Mouse (Mus musculus): ENCODE measurements around the gene Gatb. TPM values are rescaled to one million over a fixed set of nuclear protein-coding genes. Genes with fewer than 3 reads are reported as not detected.

The Gatb gene
- polyA plus RNA-seq, 1 experiment from 2014 or later: 21.1 TPM

- H3K27me3 ChIP-seq: no peaks in the 10 kb centered on the region
- 62% methylated on average over 3 of the region's 3 CpGs for WGBS
- H3K4me2 ChIP-seq: no peak overlapping the region
- 0 out of 2 replicates have a peak, but pooled peaks cover 3% of the 10 kb centered on the region for H3K36me3 ChIP-seq
- no peak overlapping the region for H3K4me3 ChIP-seq
- peak; percentile 52; the same call in 1 of the 2 replicates for ATAC-seq (ENCODE audit: low FRiP score)
- H3K9ac ChIP-seq: no peak overlapping the region
- H3K9me3 ChIP-seq: no peaks in the 10 kb centered on the region
- no peak overlapping the region for H3K27ac ChIP-seq
- H3K4me1 ChIP-seq (replicated peaks): peaks cover 24% of the 10 kb centered on the region
Observed at GRCm38 (mm10) chr3:85601841-85602305, 28.0 kb downstream of the Gatb start.

- no peaks in the 10 kb centered on the region for H3K9me3 ChIP-seq
- H3K9ac ChIP-seq: no peak overlapping the region
- 0 out of 2 replicates have a peak, but pooled peaks cover 3% of the 10 kb centered on the region for H3K36me3 ChIP-seq
- peaks cover 24% of the 10 kb centered on the region for H3K4me1 ChIP-seq (replicated peaks)
- no peak for ATAC-seq (ENCODE audit: low FRiP score)
- no peak overlapping the region for H3K4me3 ChIP-seq
- 79% methylated on average over 1 of the region's 1 CpGs for WGBS
- no peak overlapping the region for H3K27ac ChIP-seq
- H3K4me2 ChIP-seq: no peak overlapping the region
- H3K27me3 ChIP-seq: no peaks in the 10 kb centered on the region
Observed at GRCm38 (mm10) chr3:85603811-85604210, 29.9 kb downstream of the Gatb start.

GRCm38 (mm10) chr3:85606912-85607311, 33.0 kb downstream of the Gatb start:
- Histone ChIP-seq H3K27me3 (no peaks in the 10 kb centered on the region), H3K9me3 (no peaks in the 10 kb centered on the region), H3K4me2 (no peak overlapping the region), H3K4me3 (no peak overlapping the region), H3K9ac (no peak overlapping the region), H3K27ac (no peak overlapping the region), H3K36me3 (0 out of 2 replicates have a peak, but pooled peaks cover 5% of the 10 kb centered on the region), H3K4me1 (replicated peaks) (peaks cover 8% of the 10 kb centered on the region)
- no peak for ATAC-seq (ENCODE audit: low FRiP score)
- 91% methylated on average over 3 of the region's 3 CpGs for WGBS

- H3K9ac ChIP-seq: no peak overlapping the region
- 98% methylated on average over 2 of the region's 2 CpGs for WGBS
- no peak overlapping the region for H3K4me2 ChIP-seq
- no peaks in the 10 kb centered on the region for H3K27me3 ChIP-seq
- 0 out of 2 replicates have a peak, but pooled peaks cover 5% of the 10 kb centered on the region for H3K36me3 ChIP-seq
- H3K27ac ChIP-seq: no peak overlapping the region
- no peak for ATAC-seq (ENCODE audit: low FRiP score)
- peaks cover 4% of the 10 kb centered on the region; the same call in 1 of the 2 replicates for H3K4me1 ChIP-seq (replicated peaks)
- no peaks in the 10 kb centered on the region for H3K9me3 ChIP-seq
- no peak overlapping the region for H3K4me3 ChIP-seq
Observed at GRCm38 (mm10) chr3:85607753-85608152, 33.8 kb downstream of the Gatb start.

GRCm38 (mm10) chr3:85616389-85616788, 42.5 kb downstream of the Gatb start:
- 93% methylated on average over 1 of the region's 1 CpGs for WGBS
- no peak overlapping the region for H3K4me2 ChIP-seq

GRCm38 (mm10) chr3:85618885-85619284, 45.0 kb downstream of the Gatb start:
- no peak overlapping the region for H3K4me3 ChIP-seq
- no peak overlapping the region for H3K27ac ChIP-seq
- 79% methylated on average over 6 of the region's 6 CpGs for WGBS
- no peaks in the 10 kb centered on the region for H3K27me3 ChIP-seq
- H3K4me2 ChIP-seq: no peak overlapping the region
- no peaks in the 10 kb centered on the region for H3K9me3 ChIP-seq
- ATAC-seq (ENCODE audit: low FRiP score): no peak
- peaks cover 26% of the 10 kb centered on the region for H3K36me3 ChIP-seq
- no peaks in the 10 kb centered on the region for H3K4me1 ChIP-seq (replicated peaks)
- no peak overlapping the region for H3K9ac ChIP-seq

More at GRCm38 (mm10) chr3:85616389-85616788, 42.5 kb downstream of the Gatb start:
- Histone ChIP-seq H3K4me1 (replicated peaks) (no peaks in the 10 kb centered on the region), H3K9ac (no peak overlapping the region), H3K4me3 (no peak overlapping the region), H3K36me3 (peaks cover 29% of the 10 kb centered on the region), H3K27ac (no peak overlapping the region), H3K27me3 (no peaks in the 10 kb centered on the region), H3K9me3 (no peaks in the 10 kb centered on the region)
- ATAC-seq (ENCODE audit: low FRiP score): no peak

GRCm38 (mm10) chr3:85619345-85619744, 45.4 kb downstream of the Gatb start:
- no peak overlapping the region for H3K27ac ChIP-seq
- no peak overlapping the region for H3K4me2 ChIP-seq
- no peaks in the 10 kb centered on the region for H3K27me3 ChIP-seq
- no peaks in the 10 kb centered on the region for H3K9me3 ChIP-seq
- 85% methylated on average over 5 of the region's 5 CpGs for WGBS
- H3K4me1 ChIP-seq (replicated peaks): no peaks in the 10 kb centered on the region
- no peak overlapping the region for H3K4me3 ChIP-seq
- no peak for ATAC-seq (ENCODE audit: low FRiP score)
- H3K36me3 ChIP-seq: peaks cover 26% of the 10 kb centered on the region; the same call in 1 of the 2 replicates
- H3K9ac ChIP-seq: no peak overlapping the region

- Histone ChIP-seq H3K4me1 (replicated peaks) (no peaks in the 10 kb centered on the region), H3K36me3 (peaks cover 26% of the 10 kb centered on the region; the same call in 1 of the 2 replicates), H3K27ac (no peak overlapping the region), H3K4me3 (no peak overlapping the region), H3K9me3 (no peaks in the 10 kb centered on the region), H3K9ac (no peak overlapping the region), H3K4me2 (no peak overlapping the region), H3K27me3 (no peaks in the 10 kb centered on the region)
- ATAC-seq (ENCODE audit: low FRiP score): no peak
- 97% methylated on average over 1 of the region's 1 CpGs for WGBS
Observed at GRCm38 (mm10) chr3:85619751-85620150, 45.8 kb downstream of the Gatb start.

- H3K27ac ChIP-seq: no peak overlapping the region
- 0 out of 2 replicates have a peak, but pooled peaks cover 3% of the 10 kb centered on the region for H3K4me1 ChIP-seq (replicated peaks)
- H3K4me2 ChIP-seq: no peak overlapping the region
- no peaks in the 10 kb centered on the region for H3K36me3 ChIP-seq
- no peak for ATAC-seq (ENCODE audit: low FRiP score)
- H3K4me3 ChIP-seq: no peak overlapping the region
- no peak overlapping the region for H3K9ac ChIP-seq
- no peaks in the 10 kb centered on the region for H3K27me3 ChIP-seq
- H3K9me3 ChIP-seq: no peaks in the 10 kb centered on the region
- WGBS: 92% methylated on average over 4 of the region's 4 CpGs
Observed at GRCm38 (mm10) chr3:85629895-85630510, 56.1 kb downstream of the Gatb start.

GRCm38 (mm10) chr3:85633733-85634132, 59.8 kb downstream of the Gatb start:
- 0 out of 2 replicates have a peak, but pooled peaks cover 3% of the 10 kb centered on the region for H3K4me1 ChIP-seq (replicated peaks)

GRCm38 (mm10) chr3:85634389-85635125, 60.6 kb downstream of the Gatb start:
- Histone ChIP-seq H3K4me3 (no peak overlapping the region), H3K27me3 (no peaks in the 10 kb centered on the region), H3K4me2 (no peak overlapping the region), H3K36me3 (0 out of 2 replicates have a peak, but pooled peaks cover 10% of the 10 kb centered on the region), H3K9ac (no peak overlapping the region), H3K9me3 (no peaks in the 10 kb centered on the region), H3K4me1 (replicated peaks) (0 out of 2 replicates have a peak, but pooled peaks cover 3% of the 10 kb centered on the region), H3K27ac (no peak overlapping the region)
- ATAC-seq (ENCODE audit: low FRiP score): no peak
- 78% methylated on average over 8 of the region's 8 CpGs for WGBS

More at GRCm38 (mm10) chr3:85633733-85634132, 59.8 kb downstream of the Gatb start:
- 91% methylated on average over 2 of the region's 2 CpGs for WGBS
- no peak for ATAC-seq (ENCODE audit: low FRiP score)
- Histone ChIP-seq H3K36me3 (0 out of 2 replicates have a peak, but pooled peaks cover 10% of the 10 kb centered on the region), H3K4me2 (no peak overlapping the region), H3K9me3 (no peaks in the 10 kb centered on the region), H3K27me3 (no peaks in the 10 kb centered on the region), H3K27ac (no peak overlapping the region), H3K4me3 (no peak overlapping the region), H3K9ac (no peak overlapping the region)

GRCm38 (mm10) chr3:85635126-85635419, 61.2 kb downstream of the Gatb start:
- ATAC-seq (ENCODE audit: low FRiP score): no peak
- H3K4me3 ChIP-seq: no peak overlapping the region
- 0 out of 2 replicates have a peak, but pooled peaks cover 3% of the 10 kb centered on the region for H3K4me1 ChIP-seq (replicated peaks)
- 0 out of 2 replicates have a peak, but pooled peaks cover 10% of the 10 kb centered on the region for H3K36me3 ChIP-seq
- no peaks in the 10 kb centered on the region for H3K9me3 ChIP-seq
- H3K27ac ChIP-seq: no peak overlapping the region
- H3K9ac ChIP-seq: no peak overlapping the region
- H3K4me2 ChIP-seq: no peak overlapping the region
- 89% methylated on average over 2 of the region's 2 CpGs for WGBS
- H3K27me3 ChIP-seq: no peaks in the 10 kb centered on the region
